Mouse (Mus musculus) heart, embryonic 11.5 days (tissue): ENCODE measurements around the gene Cpeb4. TPM values are rescaled to one million over a fixed set of nuclear protein-coding genes. Genes with fewer than 3 reads are reported as not detected.

ENCODE experiments used
- ATAC-seq: fragments of 200-750 bp; cut with Nextera tagmentation; replicated peaks from 2 replicates; pipeline ENCODE4 v1.8.0; 2017; ENCODE audit warnings: moderate library complexity; ENCODE audit not compliant: insufficient number of reproducible peaks, low FRiP score, low TSS enrichment
- H3K27ac ChIP-seq: fragments of 300-500 bp; sonication (generic); 2 replicates; pipeline ENCODE4 v1.5.1; 2014; ENCODE audit warnings: mild to moderate bottlenecking, low read depth, low read length
- H3K27me3 ChIP-seq: fragments of 300-500 bp; sonication (generic); 2 replicates; pipeline ENCODE4 v1.6.1; 2014; ENCODE audit warnings: mild to moderate bottlenecking, low read length, mixed read lengths; ENCODE audit not compliant: control insufficient read depth, insufficient read depth
- H3K36me3 ChIP-seq: fragments of 300-500 bp; sonication (generic); 2 replicates; pipeline ENCODE4 v1.6.1; 2014; ENCODE audit warnings: mild to moderate bottlenecking, low read length, moderate library complexity, mixed read lengths; ENCODE audit not compliant: control insufficient read depth, insufficient read depth
- H3K4me1 ChIP-seq: fragments of 300-500 bp; sonication (generic); 2 replicates; pipeline ENCODE4 v1.6.1; 2014; ENCODE audit warnings: low read length; ENCODE audit not compliant: control insufficient read depth, insufficient read depth
- H3K4me2 ChIP-seq: fragments of 300-500 bp; sonication (generic); 2 replicates; pipeline ENCODE4 v1.6.1; 2014; ENCODE audit warnings: mild to moderate bottlenecking, moderate library complexity
- H3K4me3 ChIP-seq: fragments of 300-500 bp; sonication (generic); 2 replicates; pipeline ENCODE4 v1.5.1; 2014; ENCODE audit warnings: low read depth, low read length
- H3K9ac ChIP-seq: fragments of 300-500 bp; sonication (generic); 2 replicates; pipeline ENCODE4 v1.6.1; 2014; ENCODE audit warnings: mild to moderate bottlenecking, low read depth, low read length, moderate library complexity
- H3K9me3 ChIP-seq: fragments of 300-500 bp; sonication (generic); replicated peaks from 2 replicates; pipeline ENCODE4 v1.6.1; 2016; ENCODE audit warnings: low read length; ENCODE audit not compliant: control insufficient read depth
- WGBS: fragments of 180-500 bp; shearing (Covaris S2); extraction: QIAGEN DNeasy Blood & Tissue Kit; methylation state at CpG from one replicate; pipeline ENCODE4 v1.1.7; 2014; ENCODE audit not compliant: insufficient replicate concordance; 5-methylcytosine and 5-hydroxymethylcytosine counted together
- polyA plus RNA-seq: library from polyadenylated mRNA; unstranded; fragments of >200 nt; fragmentation: Nextera tagmentation; extraction: Ambion mirVana; gene quantifications from 2 replicates; pipeline ENCODE4 v1.2.1, GENCODE M21; 2014

The Cpeb4 gene
- polyA plus RNA-seq = 15.5 and 18.9 TPM in 2 replicates

DNA sequence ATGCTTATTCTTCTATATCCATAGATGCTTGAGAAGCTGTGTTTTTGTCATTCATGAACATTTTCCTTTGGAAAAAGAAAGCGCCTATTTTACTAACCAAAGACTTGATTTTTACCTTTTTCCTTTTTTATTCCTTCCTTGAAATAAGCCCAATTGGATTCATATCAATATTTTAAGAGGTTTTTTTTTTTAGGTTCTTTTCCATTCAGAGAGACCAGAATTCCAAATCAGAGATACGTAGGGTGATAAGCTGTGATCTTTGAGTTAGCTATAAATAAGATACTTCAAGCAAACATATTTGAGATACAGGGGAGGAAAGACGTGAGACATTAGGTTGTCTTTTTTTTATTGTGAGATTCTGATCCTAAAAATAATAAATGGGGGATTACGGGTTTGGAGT is at the start of gene Cpeb4:
Cpeb4 (plus strand) TSS at position 301 of the 400 bp plus-strand sequence.
- peak within 1 kb of the TSS; percentile 93 for H3K9ac ChIP-seq
- H3K4me3 ChIP-seq = peak within 1 kb of the TSS; percentile 93
- no peak for ATAC-seq
- 59% methylated on average over 4 of the region's 4 CpGs for WGBS
- peak within 1 kb of the TSS; percentile 77 for H3K27ac ChIP-seq
- H3K4me1 ChIP-seq = peaks cover 8% of the 10 kb centered on the region; the same call in 1 of the 2 replicates
- H3K36me3 ChIP-seq = no peaks in the 10 kb centered on the region
- no peaks in the 10 kb centered on the region for H3K9me3 ChIP-seq
- H3K4me2 ChIP-seq = peak within 1 kb of the TSS; percentile 76
- H3K27me3 ChIP-seq = no peaks in the 10 kb centered on the region

DNA sequence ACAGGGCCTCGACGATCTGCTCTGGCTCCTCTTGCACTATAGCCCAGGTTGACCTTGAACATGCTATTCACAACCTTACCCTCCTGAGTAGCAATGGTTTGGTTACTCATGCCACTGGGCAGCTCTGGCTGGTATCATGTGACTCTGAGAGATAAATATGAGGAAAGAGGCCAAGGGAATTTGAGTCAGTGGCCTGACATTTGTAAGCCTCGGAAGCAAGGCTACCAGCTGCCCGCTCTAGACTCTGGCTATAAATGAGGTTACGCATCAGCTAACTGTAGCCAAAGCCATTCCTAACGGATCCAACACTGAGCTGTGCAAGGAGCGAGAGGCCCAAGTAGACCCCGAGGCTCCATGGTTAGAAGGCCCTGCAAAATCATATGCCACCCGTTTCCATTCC is 49.5 kb upstream of the Cpeb4 start:
- no peak for ATAC-seq
- H3K9ac ChIP-seq = no peak overlapping the region
- WGBS = 81% methylated on average over 9 of the region's 9 CpGs

DNA sequence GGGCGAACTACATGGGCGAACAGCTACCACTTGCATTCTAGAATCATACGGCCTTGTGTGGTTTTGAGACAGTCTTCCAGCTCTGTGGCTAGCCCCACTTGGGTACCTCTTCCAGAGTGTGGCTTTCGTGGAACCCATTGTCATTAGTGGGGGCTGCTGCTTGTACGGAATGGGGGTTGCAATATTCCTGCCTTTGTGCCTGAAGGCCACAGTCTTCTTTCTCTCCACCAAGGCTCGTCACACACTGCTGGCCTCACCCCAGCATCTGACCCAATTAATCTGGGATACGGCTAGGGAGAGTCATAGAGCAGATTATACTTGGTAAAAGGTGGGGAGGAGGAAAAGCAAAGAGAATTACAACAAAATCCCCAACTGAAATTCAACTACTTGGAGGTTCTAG is 48.5 kb upstream of the Cpeb4 start:
- no peaks in the 10 kb centered on the region for H3K9me3 ChIP-seq
- no peaks in the 10 kb centered on the region for H3K27me3 ChIP-seq
- H3K4me2 ChIP-seq = no peak overlapping the region
- peaks cover 3% of the 10 kb centered on the region; the same call in 1 of the 2 replicates for H3K4me1 ChIP-seq
- H3K9ac ChIP-seq = no peak overlapping the region
- no peak overlapping the region for H3K27ac ChIP-seq
- no peak overlapping the region for H3K4me3 ChIP-seq
- no peak for ATAC-seq
- WGBS = 89% methylated on average over 7 of the region's 7 CpGs
- no peaks in the 10 kb centered on the region for H3K36me3 ChIP-seq

More for the DNA sequence above, 49.5 kb upstream of the Cpeb4 start:
- no peaks in the 10 kb centered on the region; the same call in 1 of the 2 replicates for H3K4me1 ChIP-seq
- H3K9me3 ChIP-seq = no peaks in the 10 kb centered on the region
- no peaks in the 10 kb centered on the region for H3K27me3 ChIP-seq
- H3K36me3 ChIP-seq = no peaks in the 10 kb centered on the region
- no peak overlapping the region for H3K4me2 ChIP-seq
- H3K27ac ChIP-seq = no peak overlapping the region
- H3K4me3 ChIP-seq = no peak overlapping the region

DNA sequence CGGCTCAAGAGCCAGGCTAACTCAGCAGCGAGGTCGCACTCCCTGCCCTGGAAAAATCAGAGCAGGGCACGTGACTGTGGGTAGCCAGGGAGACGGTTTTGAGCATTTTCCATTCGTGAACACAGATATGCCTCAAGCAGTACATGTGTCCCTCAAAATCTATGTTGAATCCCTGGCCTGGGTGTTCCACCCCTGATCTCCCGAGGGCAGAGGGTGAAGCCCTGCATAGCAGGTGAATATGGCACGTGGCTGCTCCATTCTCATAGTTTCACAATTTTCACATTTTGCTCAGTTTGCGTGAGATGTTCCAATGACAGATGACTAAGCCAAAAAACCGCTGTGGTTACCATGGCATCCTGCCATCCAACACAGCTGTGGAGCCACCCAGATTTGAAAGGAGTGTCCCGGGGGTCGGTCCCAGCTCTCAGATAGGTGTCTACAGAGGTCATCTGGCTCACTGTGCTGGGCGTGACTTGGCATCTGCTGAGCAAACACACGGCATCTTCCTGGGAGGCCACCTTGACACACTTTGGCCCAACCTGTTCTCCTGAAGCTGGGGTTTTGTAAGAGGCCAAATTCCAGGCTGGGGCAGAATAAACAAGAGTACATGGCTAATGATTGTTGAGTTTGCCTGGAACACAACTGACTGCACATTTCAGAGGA is 47.4 kb upstream of the Cpeb4 start:
- no peaks in the 10 kb centered on the region for H3K27me3 ChIP-seq
- H3K4me3 ChIP-seq = no peak overlapping the region
- no peak overlapping the region for H3K4me2 ChIP-seq
- WGBS = 71% methylated on average over 14 of the region's 14 CpGs
- H3K9me3 ChIP-seq = no peaks in the 10 kb centered on the region
- no peak overlapping the region for H3K27ac ChIP-seq
- no peak overlapping the region for H3K9ac ChIP-seq
- ATAC-seq = no peak
- H3K4me1 ChIP-seq = peaks cover 7% of the 10 kb centered on the region; the same call in 1 of the 2 replicates
- no peaks in the 10 kb centered on the region for H3K36me3 ChIP-seq

- no peak overlapping the region for H3K27ac ChIP-seq
Observed at GRCm38 (mm10) chr11:31828011-31828770, 43.8 kb upstream of the Cpeb4 start.

DNA sequence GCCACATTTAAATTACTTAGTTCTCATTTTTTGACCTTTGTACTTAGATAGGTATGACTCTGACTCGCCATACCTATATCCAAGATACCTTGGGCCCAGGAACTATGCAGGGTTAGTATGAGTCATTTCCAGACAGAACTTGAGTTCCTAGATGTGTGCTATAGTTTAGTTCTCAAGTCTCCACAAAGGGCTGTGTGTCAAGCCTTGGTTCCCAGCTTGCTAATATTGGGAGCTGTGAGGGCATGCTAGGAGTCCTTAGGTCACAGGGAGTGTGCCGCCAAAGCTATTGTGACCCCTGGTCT is 43.3 kb upstream of the Cpeb4 start:
- Histone ChIP-seq H3K9ac (no peak overlapping the region), H3K4me1 (peaks cover 16% of the 10 kb centered on the region), H3K36me3 (no peaks in the 10 kb centered on the region), H3K27me3 (no peaks in the 10 kb centered on the region), H3K27ac (no peak overlapping the region), H3K9me3 (no peaks in the 10 kb centered on the region), H3K4me3 (no peak overlapping the region), H3K4me2 (no peak overlapping the region)
- WGBS = 80% methylated on average over 2 of the region's 2 CpGs
- ATAC-seq = no peak

More at GRCm38 (mm10) chr11:31828011-31828770, 43.8 kb upstream of the Cpeb4 start:
- Histone ChIP-seq H3K4me2 (no peak overlapping the region), H3K27me3 (no peaks in the 10 kb centered on the region), H3K9ac (no peak overlapping the region), H3K4me1 (peaks cover 11% of the 10 kb centered on the region), H3K36me3 (no peaks in the 10 kb centered on the region), H3K4me3 (no peak overlapping the region), H3K9me3 (no peaks in the 10 kb centered on the region)
- WGBS = 62% methylated on average over 4 of the region's 4 CpGs
- ATAC-seq = peak; percentile 58; the same call in 1 of the 2 replicates

DNA sequence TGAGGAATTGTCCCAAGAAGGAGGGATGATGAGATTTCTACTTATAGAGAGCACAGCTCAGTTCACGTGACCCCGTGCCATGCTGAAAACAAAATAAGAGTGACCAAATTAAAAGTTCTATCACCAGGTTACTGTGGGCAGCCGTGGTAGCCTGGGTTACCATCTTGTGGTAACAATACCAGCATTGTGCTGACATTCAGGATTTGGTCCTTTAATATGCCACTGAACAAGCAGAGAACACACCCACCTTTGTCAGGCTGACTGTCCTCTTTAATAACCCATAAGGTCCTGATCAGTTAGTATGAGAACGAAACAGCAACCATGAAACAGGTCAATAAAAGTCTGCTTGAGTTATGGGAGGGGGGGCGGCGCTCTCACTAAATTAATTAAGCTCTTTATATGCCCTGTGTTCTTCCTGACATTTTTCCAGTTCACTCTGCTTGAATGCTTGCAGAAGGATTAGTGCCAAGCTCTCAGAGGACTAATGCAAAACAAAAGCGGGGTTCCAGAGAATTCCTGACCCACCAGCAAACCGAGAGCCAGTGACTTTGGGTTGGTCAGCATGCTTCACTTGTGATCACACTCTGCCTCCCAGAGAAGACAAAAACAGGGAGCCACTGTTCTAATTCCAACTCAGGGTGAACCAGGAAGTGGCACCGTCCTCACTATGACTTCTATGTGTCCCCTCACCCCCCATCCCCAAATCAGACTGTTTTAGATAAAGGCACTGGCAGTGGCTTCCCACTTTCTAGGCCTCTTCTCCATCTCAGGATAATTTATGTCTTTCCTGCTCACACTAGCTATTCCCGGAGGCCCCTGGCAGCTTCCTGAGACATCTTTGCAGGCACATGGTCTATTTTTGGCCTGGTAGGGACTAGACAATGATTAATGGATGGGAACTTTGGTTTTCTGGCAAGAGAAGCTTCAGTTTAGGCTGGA is 41.5 kb upstream of the Cpeb4 start:
- Histone ChIP-seq H3K36me3 (no peaks in the 10 kb centered on the region), H3K27me3 (no peaks in the 10 kb centered on the region), H3K4me3 (no peak overlapping the region), H3K9me3 (no peaks in the 10 kb centered on the region), H3K27ac (peak overlapping the region; percentile 43), H3K4me2 (no peak overlapping the region), H3K4me1 (peaks cover 16% of the 10 kb centered on the region), H3K9ac (0 out of 2 replicates have a peak overlapping the region, but pooled peaks have one; percentile 11)
- no peak for ATAC-seq
- 73% methylated on average over 10 of the region's 10 CpGs for WGBS

DNA sequence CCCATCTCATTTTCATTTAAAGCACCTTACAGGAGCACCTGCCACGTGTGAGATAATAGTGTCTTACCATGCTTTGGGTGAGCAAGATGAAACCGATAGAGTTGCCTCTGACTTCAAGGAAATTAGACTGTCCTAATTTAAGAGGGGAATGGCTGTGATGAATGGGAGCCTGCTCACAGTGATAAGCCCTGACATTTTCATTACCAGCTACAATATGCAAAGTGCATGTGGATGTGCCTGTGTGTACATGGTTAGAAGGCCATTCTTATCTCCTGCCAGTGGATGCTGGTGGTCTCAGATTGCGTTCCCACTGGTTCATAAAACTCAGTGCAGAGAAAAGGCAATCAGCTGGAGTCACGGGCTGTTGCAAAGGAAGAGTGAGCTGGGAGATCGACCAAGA is 40.6 kb upstream of the Cpeb4 start:
- H3K4me3 ChIP-seq = no peak overlapping the region
- WGBS = 57% methylated on average over 5 of the region's 5 CpGs
- 0 out of 2 replicates have a peak overlapping the region, but pooled peaks have one; percentile 22 for H3K27ac ChIP-seq
- no peak for ATAC-seq
- H3K4me2 ChIP-seq = no peak overlapping the region
- no peak overlapping the region for H3K9ac ChIP-seq
- no peaks in the 10 kb centered on the region for H3K36me3 ChIP-seq
- peaks cover 16% of the 10 kb centered on the region for H3K4me1 ChIP-seq
- no peaks in the 10 kb centered on the region for H3K9me3 ChIP-seq
- no peaks in the 10 kb centered on the region for H3K27me3 ChIP-seq
